Mouse (Mus musculus) liver, embryonic 13.5 days (tissue): ENCODE data around the gene Ptgds. TPM values are rescaled to one million over a fixed set of nuclear protein-coding genes. Genes with fewer than 3 reads are reported as not detected.

Experiments
- ATAC-seq: fragments of 200-750 bp; cut with Nextera tagmentation; 2 replicates; pipeline ENCODE4 v1.8.0; 2017; ENCODE audit warnings: low read depth, mild to moderate bottlenecking, moderate number of reproducible peaks, moderate library complexity
- DNase-seq: peaks from one replicate; pipeline ENCODE4 v3.0.0; 2022
- H3K27ac ChIP-seq: fragments of 300-500 bp; sonication (generic); 2 replicates; pipeline ENCODE4 v1.5.1; 2015; ENCODE audit warnings: moderate library complexity, mild to moderate bottlenecking, inconsistent platforms
- H3K27me3 ChIP-seq: fragments of 300-500 bp; sonication (generic); 2 replicates; pipeline ENCODE4 v1.6.1; 2015; ENCODE audit warnings: mild to moderate bottlenecking, inconsistent platforms
- H3K36me3 ChIP-seq: fragments of 300-500 bp; sonication (generic); 2 replicates; pipeline ENCODE4 v1.6.1; 2015; ENCODE audit warnings: mild to moderate bottlenecking, inconsistent platforms
- H3K4me1 ChIP-seq: fragments of 300-500 bp; sonication (generic); replicated peaks from 2 replicates; pipeline ENCODE4 v1.6.1; 2015; ENCODE audit warnings: inconsistent platforms
- H3K4me2 ChIP-seq: fragments of 300-500 bp; sonication (generic); 2 replicates; pipeline ENCODE4 v1.6.1; 2015; ENCODE audit warnings: inconsistent platforms, mild to moderate bottlenecking, moderate library complexity
- H3K4me3 ChIP-seq: fragments of 300-500 bp; sonication (generic); replicated peaks from 2 replicates; pipeline ENCODE4 v1.5.1; 2015; ENCODE audit warnings: mild to moderate bottlenecking, inconsistent platforms
- H3K9ac ChIP-seq: fragments of 300-500 bp; sonication (generic); 2 replicates; pipeline ENCODE4 v1.6.1; 2015; ENCODE audit warnings: mild to moderate bottlenecking, inconsistent platforms
- H3K9me3 ChIP-seq: fragments of 300-500 bp; sonication (generic); replicated peaks from 2 replicates; pipeline ENCODE4 v1.6.1; 2016; ENCODE audit warnings: inconsistent platforms
- WGBS: fragments of 180-500 bp; shearing (Covaris S2); methylation state at CpG from one replicate; pipeline ENCODE4 v1.1.7; 2015; ENCODE audit not compliant: insufficient replicate concordance; 5-methylcytosine and 5-hydroxymethylcytosine counted together
- polyA plus RNA-seq: library from polyadenylated mRNA; unstranded; fragments of >200 nt; fragmentation: Nextera tagmentation; extraction: Ambion mirVana; gene quantifications from 2 replicates; pipeline ENCODE4 v1.2.1, GENCODE M21; 2015

Gene Ptgds
- polyA plus RNA-seq, 1 experiment from 2014 or later: 0.38 TPM

DNA sequence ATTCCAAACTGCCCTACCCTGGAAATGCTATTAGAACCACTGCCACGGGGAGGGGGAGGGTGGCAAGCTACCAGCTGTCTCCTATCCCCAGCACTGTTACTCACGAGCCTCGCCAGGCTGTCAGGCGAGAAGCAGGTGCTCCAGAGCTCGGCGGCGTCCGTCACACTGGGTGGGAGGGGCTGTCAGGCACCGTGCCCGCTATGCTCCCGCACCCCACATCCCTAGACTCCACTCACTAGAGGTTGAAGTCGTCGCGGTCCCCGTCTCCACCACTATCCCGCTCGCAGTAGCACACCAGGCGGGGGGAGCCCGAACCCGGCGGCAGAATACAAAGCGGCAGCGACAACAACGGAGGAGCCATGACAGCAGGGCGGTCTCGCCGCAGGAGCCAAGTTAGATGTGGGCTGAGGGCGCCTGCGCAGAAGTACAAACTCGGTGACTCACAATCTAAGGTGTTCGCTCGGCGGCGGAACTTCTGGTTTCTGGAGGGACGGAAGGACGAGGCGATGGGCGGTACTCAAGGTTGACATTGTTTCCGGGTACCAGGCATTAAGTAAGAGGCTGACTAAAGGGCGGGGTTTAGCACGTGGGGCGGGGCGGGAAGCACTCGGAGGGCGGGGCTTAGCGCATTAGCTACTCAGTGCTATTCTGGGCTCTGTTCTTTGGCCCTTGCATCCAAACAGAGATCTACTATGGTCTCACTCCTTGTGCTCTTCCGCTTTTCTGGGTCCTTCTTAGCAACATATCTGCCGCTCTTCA lies 9.1 kb downstream of the Ptgds start, which contains the start of gene Paxx:
TSS of gene Paxx (minus strand) at position 544 of the 759 bp plus-strand sequence.
- H3K4me2 ChIP-seq: peak within 1 kb of the TSS; percentile 96
- under 1% methylated on average over 48 of the region's 48 CpGs for WGBS
- peaks cover 5% of the 10 kb centered on the region for H3K36me3 ChIP-seq
- peak within 1 kb of the TSS; percentile 89 for H3K27ac ChIP-seq
- no peaks in the 10 kb centered on the region for H3K27me3 ChIP-seq
- peak within 1 kb of the TSS; percentile 78 for H3K4me3 ChIP-seq
- H3K9ac ChIP-seq: peak within 1 kb of the TSS; percentile 85
- DNase-seq (peak; percentile 88), ATAC-seq (peak; percentile 88)
- H3K4me1 ChIP-seq: peaks cover 51% of the 10 kb centered on the region
- no peaks in the 10 kb centered on the region for H3K9me3 ChIP-seq

- H3K36me3 ChIP-seq: peaks cover 5% of the 10 kb centered on the region
- no peaks in the 10 kb centered on the region for H3K27me3 ChIP-seq
- no peak for DNase-seq
- H3K27ac ChIP-seq: peak overlapping the region; percentile 89
- no peak for ATAC-seq
- peak overlapping the region; percentile 85 for H3K9ac ChIP-seq
- peak overlapping the region; percentile 78 for H3K4me3 ChIP-seq
- H3K4me1 ChIP-seq: peaks cover 45% of the 10 kb centered on the region
- H3K4me2 ChIP-seq: peak overlapping the region; percentile 96
- WGBS: 39% methylated on average over 5 of the region's 5 CpGs
- no peaks in the 10 kb centered on the region for H3K9me3 ChIP-seq
Observed at GRCm38 (mm10) chr2:25460135-25460534, 9.7 kb downstream of the Ptgds start.

- peaks cover 5% of the 10 kb centered on the region for H3K36me3 ChIP-seq
- DNase-seq (no peak), ATAC-seq (no peak)
- no peak overlapping the region for H3K4me3 ChIP-seq
- H3K9ac ChIP-seq: no peak overlapping the region
- 75% methylated on average over 5 of the region's 5 CpGs for WGBS
- H3K27ac ChIP-seq: no peak overlapping the region
- peaks cover 40% of the 10 kb centered on the region for H3K4me1 ChIP-seq
- no peak overlapping the region for H3K4me2 ChIP-seq
- H3K27me3 ChIP-seq: no peaks in the 10 kb centered on the region
- H3K9me3 ChIP-seq: no peaks in the 10 kb centered on the region
Observed at GRCm38 (mm10) chr2:25458911-25459310, 10.9 kb downstream of the Ptgds start.

DNA sequence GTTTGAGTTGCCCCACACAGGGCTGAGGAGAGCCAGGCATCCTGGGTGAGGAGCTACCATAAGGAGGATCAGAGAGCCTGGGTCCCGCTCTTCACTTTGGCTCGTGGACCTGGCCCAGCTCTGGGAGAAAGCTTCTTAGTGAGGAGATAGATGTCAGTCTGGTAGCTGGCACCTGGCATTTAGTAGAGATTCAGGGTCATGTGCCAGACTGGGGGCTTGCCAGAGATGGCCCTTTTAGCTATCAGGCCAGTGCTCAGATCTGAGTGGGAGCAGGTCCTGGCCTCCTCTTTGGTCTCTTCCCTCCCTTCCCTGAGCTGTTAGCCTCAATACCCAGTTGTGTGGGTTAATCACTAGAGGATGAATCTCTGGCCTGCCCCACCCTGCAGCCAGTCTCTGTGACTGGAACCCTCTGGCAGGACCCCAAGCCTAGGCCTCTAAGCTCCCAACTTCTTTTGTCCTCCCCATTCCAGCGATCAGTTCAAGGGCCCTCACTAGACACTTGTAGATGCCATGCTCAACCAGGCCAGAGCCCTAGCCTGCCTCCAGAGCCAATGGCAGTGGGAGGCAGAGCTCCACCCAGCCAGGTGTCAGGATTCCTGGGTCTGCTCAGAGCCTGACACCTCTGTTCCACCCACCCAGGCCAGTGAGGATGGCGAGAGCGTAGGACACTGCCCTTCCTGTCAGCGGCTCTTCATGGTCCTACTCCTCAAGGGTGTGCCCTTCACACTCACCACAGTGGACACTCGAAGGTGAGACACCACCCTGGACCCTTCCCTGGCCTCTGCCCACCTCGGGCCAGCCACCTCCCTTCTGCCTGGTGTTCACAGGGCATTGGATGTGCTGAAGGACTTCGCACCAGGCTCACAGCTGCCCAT lies 12.6 kb downstream of the Ptgds start:
- WGBS: 73% methylated on average over 9 of the region's 9 CpGs
- Histone ChIP-seq H3K27ac (no peak overlapping the region), H3K9me3 (no peaks in the 10 kb centered on the region), H3K4me3 (no peak overlapping the region), H3K36me3 (peaks cover 5% of the 10 kb centered on the region), H3K4me1 (peaks cover 40% of the 10 kb centered on the region), H3K4me2 (no peak overlapping the region), H3K27me3 (no peaks in the 10 kb centered on the region), H3K9ac (no peak overlapping the region)
- no peak for ATAC-seq
- no peak for DNase-seq

DNA sequence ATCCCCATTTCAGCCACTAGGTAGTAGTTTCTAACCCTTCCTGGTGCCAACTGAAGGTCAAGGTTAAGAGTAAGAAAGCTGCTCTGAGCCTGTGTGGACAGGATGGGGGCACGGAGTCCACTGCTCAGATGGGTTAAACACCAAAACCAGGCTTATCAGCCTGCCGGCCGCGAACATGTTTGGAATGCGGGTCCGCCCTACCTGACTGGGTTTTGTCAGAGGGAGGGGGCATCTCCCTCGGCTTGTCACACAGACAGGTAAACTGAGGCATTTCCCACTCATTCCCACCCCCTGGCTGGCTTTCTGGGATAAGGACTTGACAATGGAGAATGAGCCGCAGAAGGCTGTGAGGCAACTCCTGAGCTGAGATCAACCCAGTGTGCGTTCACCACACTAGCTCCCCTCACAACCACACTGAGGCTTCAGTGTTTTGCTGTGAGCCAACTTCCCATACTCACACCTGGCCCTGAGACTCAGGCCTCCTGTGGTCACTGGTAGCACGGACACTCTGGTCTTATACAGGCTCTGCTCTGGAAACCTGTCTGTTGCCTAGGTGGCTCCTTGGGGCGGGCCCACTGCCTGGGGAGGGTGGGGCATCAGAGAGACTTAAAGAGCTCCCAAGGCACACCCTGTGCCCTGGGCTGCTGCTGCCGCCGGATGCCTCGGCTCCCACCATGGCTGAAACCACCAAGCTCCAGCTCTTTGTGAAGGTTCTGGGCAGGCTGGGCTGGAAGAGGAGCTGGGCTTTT lies 13.5 kb downstream of the Ptgds start, which contains the start of gene Clic3:
TSS of gene Clic3 (plus strand) at position 634 of the 749 bp plus-strand sequence.
- ATAC-seq (no peak), DNase-seq (no peak)
- WGBS: 54% methylated on average over 14 of the region's 14 CpGs
- Histone ChIP-seq H3K4me1 (peaks cover 35% of the 10 kb centered on the region), H3K4me2 (no peak within 1 kb of the TSS), H3K27me3 (no peaks in the 10 kb centered on the region), H3K36me3 (peaks cover 5% of the 10 kb centered on the region), H3K9ac (no peak within 1 kb of the TSS), H3K9me3 (no peaks in the 10 kb centered on the region), H3K4me3 (no peak within 1 kb of the TSS), H3K27ac (no peak within 1 kb of the TSS)

DNA sequence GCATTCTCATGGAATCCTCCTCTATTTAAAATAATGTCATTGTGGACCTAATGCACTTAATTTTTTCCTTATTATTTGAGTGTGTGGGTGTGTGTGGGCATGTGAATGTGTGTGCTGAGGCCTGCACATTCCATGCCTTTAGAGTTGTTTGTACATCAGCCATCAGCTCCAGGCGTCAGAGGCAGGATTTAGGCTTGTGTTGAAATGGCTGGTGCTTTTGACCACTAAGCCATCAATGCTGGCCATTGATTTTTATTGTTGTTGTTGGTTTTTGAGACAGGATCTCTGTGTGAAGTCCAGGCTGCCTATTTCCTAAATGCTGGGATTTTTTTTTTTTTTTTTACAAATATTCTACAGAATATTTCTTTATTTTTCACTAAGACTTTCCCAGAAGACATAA lies 16.9 kb downstream of the Ptgds start:
- 32% methylated on average over 1 of the region's 1 CpGs for WGBS
- Histone ChIP-seq H3K27me3 (no peaks in the 10 kb centered on the region), H3K27ac (no peak overlapping the region), H3K9ac (no peak overlapping the region), H3K4me1 (peaks cover 12% of the 10 kb centered on the region), H3K4me2 (no peak overlapping the region), H3K9me3 (no peaks in the 10 kb centered on the region), H3K4me3 (no peak overlapping the region), H3K36me3 (no peaks in the 10 kb centered on the region; the same call in 1 of the 2 replicates)
- DNase-seq: no peak
- no peak for ATAC-seq

- H3K27me3 ChIP-seq: no peaks in the 10 kb centered on the region
- no peak overlapping the region for H3K4me3 ChIP-seq
- WGBS: 51% methylated on average over 8 of the region's 8 CpGs
- no peaks in the 10 kb centered on the region for H3K9me3 ChIP-seq
- H3K27ac ChIP-seq: no peak overlapping the region
- H3K36me3 ChIP-seq: 0 out of 2 replicates have a peak, but pooled peaks cover 5% of the 10 kb centered on the region
- DNase-seq (no peak), ATAC-seq (no peak)
- peaks cover under 1% of the 10 kb centered on the region; the same call in 1 of the 2 replicates for H3K4me1 ChIP-seq
- H3K4me2 ChIP-seq: no peak overlapping the region
- H3K9ac ChIP-seq: no peak overlapping the region
Observed at GRCm38 (mm10) chr2:25450853-25451647, 18.8 kb downstream of the Ptgds start.

DNA sequence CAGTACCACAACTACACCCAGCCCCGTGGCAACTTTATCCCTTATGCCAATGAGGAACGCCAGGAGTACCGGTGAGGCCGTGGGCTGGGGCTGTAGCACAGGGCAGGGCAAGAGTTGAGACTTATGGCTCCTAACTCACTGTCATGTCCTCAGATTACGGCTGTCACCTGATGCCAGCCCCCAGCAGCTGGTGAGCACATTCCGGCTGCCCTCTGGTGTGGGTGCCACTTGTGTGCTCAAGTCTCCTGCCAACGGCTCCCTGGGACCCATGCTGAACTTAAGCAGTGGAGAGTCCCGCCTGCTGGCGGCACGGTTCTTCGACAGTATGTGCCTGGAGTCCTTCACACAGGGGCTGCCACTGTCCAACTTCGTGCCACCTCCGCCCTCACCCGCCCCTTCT lies 27.2 kb downstream of the Ptgds start:
- Histone ChIP-seq H3K4me3 (no peak overlapping the region), H3K27ac (no peak overlapping the region), H3K4me1 (no peaks in the 10 kb centered on the region), H3K9ac (no peak overlapping the region), H3K27me3 (no peaks in the 10 kb centered on the region), H3K36me3 (peaks cover 15% of the 10 kb centered on the region; the same call in 1 of the 2 replicates), H3K4me2 (no peak overlapping the region), H3K9me3 (no peaks in the 10 kb centered on the region)
- DNase-seq: no peak
- ATAC-seq: no peak
- WGBS: 83% methylated on average over 14 of the region's 14 CpGs

GRCm38 (mm10) chr2:25441067-25441466 lies 28.8 kb downstream of the Ptgds start:
- no peak overlapping the region for H3K9ac ChIP-seq
- no peak for DNase-seq
- H3K36me3 ChIP-seq: peaks cover 12% of the 10 kb centered on the region; the same call in 1 of the 2 replicates
- WGBS: 76% methylated on average over 20 of the region's 20 CpGs
- no peaks in the 10 kb centered on the region for H3K9me3 ChIP-seq
- H3K27me3 ChIP-seq: no peaks in the 10 kb centered on the region
- H3K4me2 ChIP-seq: no peak overlapping the region
- no peak overlapping the region for H3K4me3 ChIP-seq
- H3K27ac ChIP-seq: no peak overlapping the region
- no peaks in the 10 kb centered on the region for H3K4me1 ChIP-seq
- no peak for ATAC-seq

GRCm38 (mm10) chr2:25436286-25436820 lies 33.5 kb downstream of the Ptgds start:
- ATAC-seq: no peak
- WGBS: 83% methylated on average over 10 of the region's 10 CpGs
- no peaks in the 10 kb centered on the region for H3K27me3 ChIP-seq
- H3K9ac ChIP-seq: no peak overlapping the region
- no peak overlapping the region for H3K4me3 ChIP-seq
- no peak overlapping the region for H3K27ac ChIP-seq
- no peak for DNase-seq
- H3K9me3 ChIP-seq: no peaks in the 10 kb centered on the region
- H3K4me2 ChIP-seq: no peak overlapping the region
- 0 out of 2 replicates have a peak, but pooled peaks cover 3% of the 10 kb centered on the region for H3K36me3 ChIP-seq
- peaks cover 11% of the 10 kb centered on the region for H3K4me1 ChIP-seq
